Mouse (Mus musculus) liver, embryonic 14.5 days (tissue): ENCODE data around the gene Bloc1s6. TPM values are rescaled to one million over a fixed set of nuclear protein-coding genes. Genes with fewer than 3 reads are reported as not detected.

Experiments
- ATAC-seq: fragments of 200-750 bp; cut with Nextera tagmentation; 2 replicates; pipeline ENCODE4 v1.8.0; 2017; ENCODE audit warnings: moderate number of reproducible peaks, mild to moderate bottlenecking, moderate library complexity; ENCODE audit not compliant: insufficient read depth
- DNase-seq, 3 experiments: peaks; one replicate each; pipeline ENCODE4 v3.0.0-alpha.2; 2012 to 2013; ENCODE audit warnings: low read depth in 3 of 3, low spot score in 3 of 3
- H3K27ac ChIP-seq: fragments of 300-500 bp; sonication (generic); 2 replicates; pipeline ENCODE4 v1.5.1; 2014; ENCODE audit warnings: moderate library complexity, mild to moderate bottlenecking, control low read depth, inconsistent platforms
- H3K27me3 ChIP-seq: fragments of 300-500 bp; sonication (generic); 2 replicates; pipeline ENCODE4 v1.6.1; 2014; ENCODE audit warnings: mild to moderate bottlenecking, low read length, moderate library complexity; ENCODE audit not compliant: control insufficient read depth, insufficient read depth
- H3K36me3 ChIP-seq: fragments of 300-500 bp; sonication (generic); replicated peaks from 2 replicates; pipeline ENCODE4 v1.6.1; 2014; ENCODE audit warnings: low read depth; ENCODE audit not compliant: control insufficient read depth, insufficient read depth
- H3K4me1 ChIP-seq, 2 experiments: fragments of 200-500 bp in 1 of 2; fragments of 300-500 bp in 1 of 2; sonication (generic) in 1 of 2; replicated peaks; 2 replicates each; pipeline ENCODE4 v1.6.1; 2012 to 2014; ENCODE audit warnings: antibody characterized with exemption in 1 of 2, inconsistent platforms in 1 of 2, low read length in 1 of 2; ENCODE audit not compliant: control insufficient read depth in 2 of 2, insufficient read depth in 2 of 2
- H3K4me2 ChIP-seq: fragments of 300-500 bp; sonication (generic); 2 replicates; pipeline ENCODE4 v1.6.1; 2014; ENCODE audit warnings: low read depth, mild to moderate bottlenecking, control low read depth, moderate library complexity
- H3K4me3 ChIP-seq, 2 experiments: fragments of 200-500 bp in 1 of 2; fragments of 300-500 bp in 1 of 2; sonication (generic) in 1 of 2; 2 replicates each; pipeline ENCODE4 v1.5.1; 2012 to 2014; ENCODE audit warnings: low read depth in 2 of 2, low read length in 2 of 2, mild to moderate bottlenecking in 2 of 2, control low read depth in 1 of 2, inconsistent platforms in 1 of 2, moderate library complexity in 1 of 2; ENCODE audit not compliant: insufficient read depth in 1 of 2
- H3K9ac ChIP-seq: fragments of 300-500 bp; sonication (generic); replicated peaks from 2 replicates; pipeline ENCODE4 v1.6.1; 2014; ENCODE audit warnings: mild to moderate bottlenecking, control low read depth, moderate library complexity
- H3K9me3 ChIP-seq: fragments of 300-500 bp; sonication (generic); 2 replicates; pipeline ENCODE4 v1.6.1; 2016; ENCODE audit warnings: low read length, mixed read lengths; ENCODE audit not compliant: control insufficient read depth
- CTCF ChIP-seq: IDR thresholded peaks from 2 replicates; pipeline ENCODE4 v1.5.1; 2016; ENCODE audit warnings: antibody characterized with exemption, low read depth, control low read depth
- EP300 ChIP-seq: IDR thresholded peaks from 2 replicates; pipeline ENCODE4 v1.6.1; 2016; ENCODE audit warnings: antibody characterized with exemption, low read depth
- WGBS: fragments of 180-500 bp; shearing (Covaris S2); extraction: QIAGEN DNeasy Blood & Tissue Kit; methylation state at CpG from one replicate; pipeline ENCODE4 v1.1.7; 2014; ENCODE audit not compliant: insufficient replicate concordance; 5-methylcytosine and 5-hydroxymethylcytosine counted together
- polyA plus RNA-seq, 2 experiments: library from polyadenylated mRNA; depleted of rRNA in 1 of 2; stranded (reverse) in 1 of 2; unstranded in 1 of 2; fragments of >200 nt; fragmentation: Nextera tagmentation in 1 of 2; extraction: Ambion mirVana in 1 of 2; gene quantifications; 2 replicates each; pipeline versions ENCODE4 v1.2.1 to v1.2.3; 2012 to 2014

The Bloc1s6 gene
- polyA plus RNA-seq, 2 experiments: 7.8 to 15.1 TPM

DNA sequence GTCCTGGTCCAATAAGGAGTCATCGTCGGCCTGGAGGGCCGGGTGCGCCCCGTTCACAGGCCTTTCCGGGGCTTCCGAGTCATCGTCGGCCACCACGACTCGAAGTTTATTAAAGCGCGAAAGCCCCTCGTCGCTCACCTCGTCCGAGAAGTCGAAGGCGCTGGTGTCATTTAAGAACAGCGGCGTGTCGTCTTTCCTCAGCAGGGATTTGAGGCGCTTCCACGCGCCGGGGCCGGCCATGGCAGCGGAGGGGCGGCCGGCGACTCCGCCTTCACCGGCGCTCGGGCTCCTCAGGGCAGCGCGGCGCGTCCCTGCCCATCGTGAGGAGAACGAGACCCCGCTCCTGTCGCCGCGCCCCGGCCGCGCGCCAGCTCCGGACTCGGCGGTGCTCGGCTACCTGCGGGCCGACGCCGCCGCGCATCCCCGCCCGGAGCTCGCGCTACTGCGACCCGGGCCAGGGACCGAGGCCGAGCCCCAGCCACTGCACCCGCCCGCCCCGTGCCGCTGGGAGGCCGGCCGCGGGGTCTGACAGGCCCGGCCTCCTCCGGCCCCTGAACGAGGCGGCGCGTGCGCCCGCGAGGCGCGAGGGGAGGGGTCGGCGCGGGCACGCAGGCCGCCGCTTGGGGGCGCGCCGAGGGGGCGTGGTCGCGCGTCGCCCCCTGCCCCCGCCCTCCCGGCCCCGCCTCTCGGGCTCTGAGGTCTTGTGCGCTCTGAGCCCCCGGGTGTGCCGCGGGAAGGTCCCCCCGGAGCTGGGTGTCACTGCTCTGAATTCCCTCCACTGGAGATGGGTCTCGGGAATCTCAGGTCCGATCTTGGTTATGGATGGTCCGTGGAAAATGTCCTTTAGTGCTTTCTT lies 35.9 kb upstream of the Bloc1s6 start, which contains the start of gene Slc30a4:
Gene Slc30a4 (minus strand): TSS at position 483 of the 856 bp plus-strand sequence.
- Histone ChIP-seq H3K9me3 (no peaks in the 10 kb centered on the region), H3K4me2 (peak within 1 kb of the TSS; percentile 61), H3K27ac (no peak within 1 kb of the TSS), H3K36me3 (no peaks in the 10 kb centered on the region), H3K9ac (no peak within 1 kb of the TSS; the same call in 1 of the 2 replicates), H3K4me3 (peak within 1 kb of the TSS; percentile 54 to 71), H3K27me3 (peaks cover 34% of the 10 kb centered on the region), H3K4me1 (no peaks in the 10 kb centered on the region)
- no peak for TF ChIP-seq CTCF
- no peak for TF ChIP-seq EP300
- DNase-seq (no peak), ATAC-seq (peak; percentile 83)
- under 1% methylated on average over 99 of the region's 111 CpGs for WGBS

DNA sequence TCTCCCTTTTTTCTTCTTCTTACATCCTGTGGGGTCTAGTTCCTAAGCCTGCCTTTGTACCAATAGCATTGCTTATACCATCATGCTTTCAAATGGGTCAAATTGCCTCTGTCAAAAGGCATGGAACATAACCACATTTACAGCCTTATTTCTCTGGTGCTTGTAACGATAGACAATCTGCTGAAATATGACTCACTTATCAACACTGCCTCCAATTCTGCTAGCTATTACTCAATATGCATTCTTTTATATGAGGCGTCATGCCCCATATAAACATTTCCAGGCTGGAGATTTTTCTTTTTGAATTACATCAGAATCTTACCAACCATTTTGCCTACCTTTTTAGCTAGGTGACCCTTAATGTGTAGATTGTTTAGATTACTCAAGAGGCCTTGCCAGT lies 33.7 kb upstream of the Bloc1s6 start:
- Histone ChIP-seq H3K4me1 (no peaks in the 10 kb centered on the region), H3K27me3 (peaks cover 34% of the 10 kb centered on the region), H3K4me3 (no peak overlapping the region), H3K9ac (no peak overlapping the region), H3K36me3 (no peaks in the 10 kb centered on the region), H3K4me2 (no peak overlapping the region), H3K27ac (no peak overlapping the region), H3K9me3 (no peaks in the 10 kb centered on the region)
- WGBS: 64% methylated on average over 2 of the region's 2 CpGs
- ATAC-seq (no peak), DNase-seq (no peak)
- TF ChIP-seq EP300 (no peak), CTCF (no peak)

DNA sequence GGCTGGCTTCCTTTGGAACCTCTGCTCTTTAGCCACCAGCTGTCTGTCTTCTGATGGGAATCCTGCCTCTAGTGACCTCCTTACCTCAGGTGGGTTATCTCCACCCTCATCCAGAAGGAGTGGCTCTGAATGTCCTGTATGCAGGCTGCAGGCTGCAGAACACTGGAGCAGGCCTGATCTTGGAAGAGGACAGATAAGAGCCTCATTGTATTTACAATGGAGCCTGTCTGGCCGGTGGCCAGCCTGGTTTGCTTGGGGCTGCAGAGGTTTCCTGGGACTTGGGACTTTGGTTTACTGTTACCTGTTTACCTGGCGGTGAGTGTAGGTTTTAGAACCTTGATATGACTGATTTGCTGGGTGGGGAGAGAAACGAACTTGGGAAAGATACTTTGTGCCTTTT lies 30.2 kb upstream of the Bloc1s6 start:
- no peaks in the 10 kb centered on the region for H3K36me3 ChIP-seq
- H3K27ac ChIP-seq: no peak overlapping the region
- no peak overlapping the region for H3K9ac ChIP-seq
- DNase-seq (no peak), ATAC-seq (no peak)
- TF ChIP-seq CTCF: no peak
- TF ChIP-seq EP300: no peak
- H3K9me3 ChIP-seq: no peaks in the 10 kb centered on the region
- 36% methylated on average over 3 of the region's 3 CpGs for WGBS
- H3K4me3 ChIP-seq: no peak overlapping the region
- H3K4me2 ChIP-seq: no peak overlapping the region
- no peaks in the 10 kb centered on the region for H3K4me1 ChIP-seq
- H3K27me3 ChIP-seq: peaks cover 7% of the 10 kb centered on the region

DNA sequence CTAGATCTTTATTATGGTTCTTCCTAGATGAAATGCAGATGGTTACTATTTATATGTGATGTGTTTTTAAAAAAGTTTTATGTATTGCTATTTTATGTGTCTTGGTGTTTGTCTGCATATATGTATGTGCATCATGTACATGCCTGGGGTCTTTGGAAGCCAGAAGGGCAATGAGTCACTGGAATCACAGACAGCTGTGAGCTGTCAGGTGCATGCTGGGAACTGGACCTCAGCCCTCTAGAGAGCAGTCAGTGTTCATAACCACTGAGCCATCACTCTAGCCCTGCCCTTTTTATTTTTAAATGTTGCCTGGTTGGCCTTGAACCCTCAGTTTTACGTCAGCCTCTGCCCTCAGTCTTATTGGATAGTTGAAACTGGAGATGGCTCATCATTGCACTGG lies 29.1 kb upstream of the Bloc1s6 start:
- ATAC-seq: no peak
- Histone ChIP-seq H3K27ac (no peak overlapping the region), H3K4me2 (no peak overlapping the region), H3K27me3 (no peaks in the 10 kb centered on the region), H3K9ac (no peak overlapping the region), H3K4me3 (no peak overlapping the region), H3K9me3 (no peaks in the 10 kb centered on the region), H3K36me3 (no peaks in the 10 kb centered on the region), H3K4me1 (no peaks in the 10 kb centered on the region)
- TF ChIP-seq EP300 (no peak), CTCF (no peak)
- DNase-seq: no peak
- WGBS: 58% methylated on average over 1 of the region's 1 CpGs

DNA sequence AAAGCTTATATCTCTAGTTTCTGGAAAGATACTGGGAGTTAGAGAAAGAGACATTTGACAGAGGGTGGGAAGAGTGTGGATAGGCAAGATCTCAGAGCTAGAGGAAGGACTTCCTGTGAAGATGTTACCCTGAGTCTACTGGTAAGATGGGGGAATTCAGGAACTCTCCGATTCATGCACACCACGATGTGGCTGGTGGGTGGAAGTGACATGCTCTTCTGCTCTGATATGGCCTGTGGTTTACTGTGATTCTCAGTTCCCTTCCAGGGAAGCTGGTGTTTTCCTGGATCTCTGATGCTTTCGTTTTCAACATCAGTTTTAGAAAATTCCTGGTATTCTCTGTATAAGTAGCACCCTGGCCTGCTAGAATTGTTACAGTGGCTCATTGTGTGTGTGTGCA lies 26.4 kb upstream of the Bloc1s6 start:
- ATAC-seq: no peak
- TF ChIP-seq CTCF: no peak
- no peak for TF ChIP-seq EP300
- WGBS: 17% methylated on average over 3 of the region's 3 CpGs

More for the DNA sequence above, 26.4 kb upstream of the Bloc1s6 start:
- Histone ChIP-seq H3K4me3 (no peak overlapping the region), H3K36me3 (no peaks in the 10 kb centered on the region), H3K27ac (no peak overlapping the region), H3K4me2 (no peak overlapping the region), H3K4me1 (no peaks in the 10 kb centered on the region), H3K9ac (no peak overlapping the region), H3K27me3 (no peaks in the 10 kb centered on the region), H3K9me3 (no peaks in the 10 kb centered on the region)
- DNase-seq: no peak
